Mouse (Mus musculus): ENCODE measurements around the gene Btbd9.
A peak's percentile ranks its signal among the peaks of the same experiment; 100 is the strongest.

Btbd9 gene

GRCm38 (mm10) chr17:30183561-30183960 lies 392.7 kb downstream of the Btbd9 start:
- no peak for DNase-seq (ENCODE audit: extremely low read depth, low read depth)

- DNase-seq (ENCODE audit: extremely low read depth, low read depth) = no peak
Observed at GRCm38 (mm10) chr17:30182063-30182462, 394.2 kb downstream of the Btbd9 start.

GRCm38 (mm10) chr17:30181554-30181953 lies 394.7 kb downstream of the Btbd9 start:
- DNase-seq (ENCODE audit: extremely low read depth, low read depth) = peak; percentile 75

- no peak for DNase-seq (ENCODE audit: extremely low read depth, low read depth)
Observed at GRCm38 (mm10) chr17:30180197-30180596, 396.1 kb downstream of the Btbd9 start.

- no peak for DNase-seq (ENCODE audit: extremely low read depth, low read depth)
Observed at GRCm38 (mm10) chr17:30178402-30178801, 397.9 kb downstream of the Btbd9 start.

- no peak for DNase-seq (ENCODE audit: extremely low read depth, low read depth)
Observed at GRCm38 (mm10) chr17:30177435-30177834, 398.9 kb downstream of the Btbd9 start.

All from MEL-GATA-1-ER (cell line).